Mouse (Mus musculus): Measurements from ENCODE around the gene Ctsg. TPM values are rescaled to one million over a fixed set of nuclear protein-coding genes. Genes with fewer than 3 reads are reported as not detected.

The Ctsg gene
- polyA plus RNA-seq, 1 experiment from 2014 or later, result 0.31 TPM

Small RNA genes within 50 kb of the gene (microRNA-seq; reads per million reads assigned to microRNA genes)
- gene Mir6949, result not detected

Other genes starting within 250 kb of the Ctsg start
- gene Nynrin, start 248.6 kb downstream of the Ctsg start, polyA plus RNA-seq (2015; fragmentation: Nextera tagmentation; extraction: Ambion mirVana), result 8.4 and 13.7 TPM in 2 replicates
- gene Cbln3, start 218.2 kb downstream of the Ctsg start, polyA plus RNA-seq (2015; fragmentation: Nextera tagmentation; extraction: Ambion mirVana), result 0.35 and 0.56 TPM in 2 replicates
- gene Khnyn, start 217.6 kb downstream of the Ctsg start, polyA plus RNA-seq (2015; fragmentation: Nextera tagmentation; extraction: Ambion mirVana), result 9.1 and 11.4 TPM in 2 replicates
- 163 and 175 TPM in 2 replicates for gene Sdr39u1, start 202.3 kb downstream of the Ctsg start, polyA plus RNA-seq (2015; fragmentation: Nextera tagmentation; extraction: Ambion mirVana)
- gene Cma1, start 157.9 kb downstream of the Ctsg start, polyA plus RNA-seq (2015; fragmentation: Nextera tagmentation; extraction: Ambion mirVana), result 2.2 TPM in 1 of 2 replicates, not detected in the other
- not detected in 2 replicates for gene Cma2, start 151.6 kb downstream of the Ctsg start, polyA plus RNA-seq (2015; fragmentation: Nextera tagmentation; extraction: Ambion mirVana)
- gene Mcpt1, start 84.6 kb downstream of the Ctsg start, polyA plus RNA-seq (2015; fragmentation: Nextera tagmentation; extraction: Ambion mirVana), result not detected in 2 replicates
- not detected in 2 replicates for gene Mcpt9, start 72.1 kb downstream of the Ctsg start, polyA plus RNA-seq (2015; fragmentation: Nextera tagmentation; extraction: Ambion mirVana)
- gene Mcpt2, start 60.5 kb downstream of the Ctsg start, polyA plus RNA-seq (2015; fragmentation: Nextera tagmentation; extraction: Ambion mirVana), result not detected in 2 replicates
- gene Mcpt4, start 40.3 kb downstream of the Ctsg start, polyA plus RNA-seq (2015; fragmentation: Nextera tagmentation; extraction: Ambion mirVana), result not detected in 2 replicates
- not detected in 2 replicates for gene Mcpt8, start 17.3 kb downstream of the Ctsg start, polyA plus RNA-seq (2015; fragmentation: Nextera tagmentation; extraction: Ambion mirVana)
- gene Gzme, start 18.1 kb upstream of the Ctsg start, polyA plus RNA-seq (2015; fragmentation: Nextera tagmentation; extraction: Ambion mirVana), result not detected in 2 replicates
- not detected in 2 replicates for gene Gzmd, start 30.0 kb upstream of the Ctsg start, polyA plus RNA-seq (2015; fragmentation: Nextera tagmentation; extraction: Ambion mirVana)
- gene Gzmg, start 57.0 kb upstream of the Ctsg start, polyA plus RNA-seq (2015; fragmentation: Nextera tagmentation; extraction: Ambion mirVana), result not detected in 2 replicates
- gene Gzmn, start 72.0 kb upstream of the Ctsg start, polyA plus RNA-seq (2015; fragmentation: Nextera tagmentation; extraction: Ambion mirVana), result not detected in 2 replicates
- gene Gzmf, start 108.8 kb upstream of the Ctsg start, polyA plus RNA-seq (2015; fragmentation: Nextera tagmentation; extraction: Ambion mirVana), result not detected in 2 replicates
- gene Gzmc, start 132.1 kb upstream of the Ctsg start, polyA plus RNA-seq (2015; fragmentation: Nextera tagmentation; extraction: Ambion mirVana), result not detected in 2 replicates
- gene Gzmb, start 159.7 kb upstream of the Ctsg start, polyA plus RNA-seq (2015; fragmentation: Nextera tagmentation; extraction: Ambion mirVana), result not detected in 2 replicates

Data from hindbrain, embryonic 16.5 days (tissue).